Mouse (Mus musculus): Measurements from ENCODE around the gene Pum3.

DNA sequence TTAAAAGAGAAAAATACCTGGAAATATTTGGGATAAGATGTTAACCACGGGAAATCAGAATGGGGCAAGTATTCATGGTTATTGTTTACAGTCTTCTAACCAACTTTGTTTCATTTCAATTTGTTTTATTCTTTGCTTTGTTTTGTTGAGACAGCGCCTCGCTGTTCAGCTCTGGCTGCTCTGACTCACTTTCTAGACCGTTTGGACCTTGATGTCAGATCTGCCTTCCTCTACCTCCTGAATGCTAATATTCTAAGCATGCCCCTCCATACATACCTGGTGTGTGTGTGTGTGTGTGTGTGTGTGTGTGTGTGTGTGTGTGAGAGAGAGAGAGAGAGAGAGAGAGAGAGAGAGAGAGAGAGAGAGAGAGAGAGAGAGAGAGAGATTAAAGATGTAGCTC, 65.7 kb downstream of the Pum3 start:
- TF ChIP-seq POLR2A (IDR thresholded peaks at IDR 0.05; ENCODE audit: low read depth, low read length): no peak
- TF ChIP-seq CTCF (conservative IDR thresholded peaks at IDR 0.05; ENCODE audit: insufficient read depth, insufficient read length, low read depth, low read length): no peak
